Mouse (Mus musculus): Measurements from ENCODE around the gene Prdm10.

- TF ChIP-seq POLR2A (IDR thresholded peaks at IDR 0.05; ENCODE audit: borderline replicate concordance, control insufficient read depth, low read depth, low read length) (no peak), CTCF (IDR thresholded peaks at IDR 0.05; ENCODE audit: control insufficient read depth, insufficient read depth, low read length) (no peak)
Observed at GRCm38 (mm10) chr9:31279306-31279705, 1.0 kb upstream of the Prdm10 start.
